Mouse (Mus musculus) layer of hippocampus, adult 8-10 months (tissue): Measurements from ENCODE around the gene Map4k2. TPM values are rescaled to one million over a fixed set of nuclear protein-coding genes. Genes with fewer than 3 reads are reported as not detected.

Source experiments
- DNase-seq, 2 experiments: peaks; one replicate each; pipeline ENCODE4 v3.0.0; 2022; ENCODE audit warnings: low spot score in 2 of 2
- total RNA-seq, 4 experiments: library from RNA; stranded (reverse); gene quantifications; 2 replicates each; pipeline ENCODE4 v1.2.4; 2022

Map4k2 gene
- total RNA-seq, 4 experiments from 2014 or later = 85.0 to 114 (median 103) TPM

- DNase-seq = no peak
These were observed 36.5 kb downstream of the Map4k2 start for GRCm38 (mm10) chr19:6377327-6378040.

GRCm38 (mm10) chr19:6380411-6381166, 39.7 kb downstream of the Map4k2 start:
- no peak for DNase-seq

GRCm38 (mm10) chr19:6381238-6381637, 40.3 kb downstream of the Map4k2 start:
- DNase-seq = no peak

- DNase-seq = no peak
These were observed 41.5 kb downstream of the Map4k2 start for GRCm38 (mm10) chr19:6382323-6382924.

- no peak for DNase-seq
These were observed 42.5 kb downstream of the Map4k2 start for GRCm38 (mm10) chr19:6383470-6383869.

GRCm38 (mm10) chr19:6384128-6384527, 43.2 kb downstream of the Map4k2 start, which contains the start of gene Pygm:
Gene Pygm (plus strand): TSS chr19:6384399.
- DNase-seq = no peak

- no peak for DNase-seq
These were observed 44.0 kb downstream of the Map4k2 start for GRCm38 (mm10) chr19:6384954-6385353.

- no peak for DNase-seq
These were observed 44.5 kb downstream of the Map4k2 start for GRCm38 (mm10) chr19:6385419-6385818.

GRCm38 (mm10) chr19:6385821-6386220, 44.9 kb downstream of the Map4k2 start:
- DNase-seq = no peak

GRCm38 (mm10) chr19:6386234-6386633, 45.3 kb downstream of the Map4k2 start:
- DNase-seq = no peak

GRCm38 (mm10) chr19:6388006-6388405, 47.1 kb downstream of the Map4k2 start:
- DNase-seq = no peak

- DNase-seq = no peak
These were observed 48.9 kb downstream of the Map4k2 start for GRCm38 (mm10) chr19:6389803-6390202.

- no peak for DNase-seq
These were observed 49.3 kb downstream of the Map4k2 start for GRCm38 (mm10) chr19:6390251-6390650.

GRCm38 (mm10) chr19:6392743-6393393, 51.9 kb downstream of the Map4k2 start:
- no peak for DNase-seq

- no peak for DNase-seq
These were observed 52.7 kb downstream of the Map4k2 start for GRCm38 (mm10) chr19:6393637-6394036.

- no peak for DNase-seq
These were observed 55.3 kb downstream of the Map4k2 start for GRCm38 (mm10) chr19:6396237-6396636.

- no peak for DNase-seq
These were observed 56.8 kb downstream of the Map4k2 start for GRCm38 (mm10) chr19:6397582-6398249.

- DNase-seq = no peak
These were observed 57.7 kb downstream of the Map4k2 start for GRCm38 (mm10) chr19:6398447-6399284.

GRCm38 (mm10) chr19:6399285-6400095, 58.6 kb downstream of the Map4k2 start, which contains the start of gene Rasgrp2:
Gene Rasgrp2 (plus strand): TSS chr19:6399340.
- DNase-seq = no peak
